ENCODE assay signal across 28 mouse cellular contexts in genomic region chr4:43421632-43422240, GRCm38 (mm10). TPM values are rescaled to one million over a fixed set of nuclear protein-coding genes. Genes with fewer than 3 reads are reported as not detected.
DNase-seq lines count a peak whose midpoint lies in the region; ATAC-seq and TF ChIP-seq lines count a peak whose summit lies in the region.
"Had no signal": no experiment of that assay in that cellular context is flagged by ENCODE, and none has a peak within 500 bp of the region (broad histone marks: within the 10 kb centered on the region; RNA-seq: fewer than 3 reads in every experiment).

No protein-coding gene starts in this region.

- peaks cover 30% of the 10 kb centered on the region for H3K4me1 ChIP-seq in midbrain, embryonic 10.5 days
- H3K4me1 ChIP-seq in midbrain, embryonic 15.5 days, result no peaks in the 10 kb centered on the region
- no peaks in the 10 kb centered on the region for H3K4me1 ChIP-seq in ES-Bruce4 (ENCODE audit: control insufficient read depth, insufficient read depth, low read length)
- H3K4me1 ChIP-seq in liver, embryonic 11.5 days (replicated peaks; ENCODE audit: control insufficient read depth, insufficient read depth, low read length), result peaks cover 9% of the 10 kb centered on the region; the same call in 1 of the 2 replicates
- peaks cover 18% of the 10 kb centered on the region for H3K4me1 ChIP-seq in intestine, embryonic 16.5 days (ENCODE audit: control insufficient read depth, insufficient read depth, low read length)

- DNase-seq in heart, adult 11 months, result peak; percentile 95
- DNase-seq in heart, postnatal 4 days, result no peak
- no peak for DNase-seq in midbrain, embryonic 10.5 days (ENCODE audit: low spot score)
- DNase-seq in liver, embryonic 11.5 days (ENCODE audit: low spot score), result no peak
- no peak for DNase-seq in spleen, postnatal 10 days (ENCODE audit: low spot score in 2 of 2)
- DNase-seq: adrenal gland, postnatal 14 days; B cell, adult 2 months; cerebellum, adult 2 months; cerebellum, postnatal 25 days; kidney, postnatal 4 days; layer of hippocampus, adult 9-11 months; right cerebral cortex, postnatal 14 days; thymus, postnatal 14 days had no signal

- H3K27ac ChIP-seq in midbrain, embryonic 10.5 days (replicated peaks), result 0 out of 2 replicates have a peak overlapping the region, but pooled peaks have one; percentile 28
- no peak overlapping the region for H3K27ac ChIP-seq in midbrain, embryonic 15.5 days
- no peak overlapping the region for H3K27ac ChIP-seq in ES-Bruce4 (ENCODE audit: insufficient read depth, low read length)
- no peak overlapping the region for H3K27ac ChIP-seq in liver, embryonic 11.5 days (ENCODE audit: low read depth, low read length)
- no peak overlapping the region for H3K27ac ChIP-seq in intestine, embryonic 16.5 days (ENCODE audit: low read length)
- H3K27ac ChIP-seq: embryonic facial prominence, embryonic 13.5 days; hindbrain, embryonic 10.5 days; kidney, embryonic 15.5 days had no signal

- peaks cover 56% of the 10 kb centered on the region for H3K27me3 ChIP-seq in midbrain, embryonic 10.5 days (ENCODE audit: low read depth, poor library complexity, severe bottlenecking)
- H3K27me3 ChIP-seq in midbrain, embryonic 15.5 days (replicated peaks), result peaks cover 27% of the 10 kb centered on the region
- H3K27me3 ChIP-seq in ES-Bruce4 (ENCODE audit: control insufficient read depth, insufficient read depth, low read length, poor library complexity, severe bottlenecking), result no peaks in the 10 kb centered on the region
- H3K27me3 ChIP-seq in liver, embryonic 11.5 days (replicated peaks; ENCODE audit: control insufficient read depth, insufficient read depth, low read length), result peaks cover 32% of the 10 kb centered on the region
- no peaks in the 10 kb centered on the region for H3K27me3 ChIP-seq in intestine, embryonic 16.5 days (replicated peaks; ENCODE audit: control insufficient read depth, insufficient read depth, low read length)

- TF ChIP-seq EP300 in ES-Bruce4 (IDR thresholded peaks at IDR 0.05; ENCODE audit: insufficient read depth, low read depth, low read length), result no peak

- TF ChIP-seq CTCF in ES-Bruce4 (IDR thresholded peaks at IDR 0.05; ENCODE audit: low read depth, low read length), result no peak

- peaks cover 58% of the 10 kb centered on the region for H3K36me3 ChIP-seq in midbrain, embryonic 10.5 days
- H3K36me3 ChIP-seq in midbrain, embryonic 15.5 days (replicated peaks), result peaks cover 58% of the 10 kb centered on the region
- 0 out of 2 replicates have a peak, but pooled peaks cover 3% of the 10 kb centered on the region for H3K36me3 ChIP-seq in ES-Bruce4 (ENCODE audit: control insufficient read depth, insufficient read depth, low read length, poor library complexity, severe bottlenecking)
- H3K36me3 ChIP-seq in liver, embryonic 11.5 days (ENCODE audit: control insufficient read depth, insufficient read depth, low read length), result 0 out of 2 replicates have a peak, but pooled peaks cover 6% of the 10 kb centered on the region
- H3K36me3 ChIP-seq in intestine, embryonic 16.5 days (ENCODE audit: control insufficient read depth, insufficient read depth, low read length), result peaks cover 36% of the 10 kb centered on the region

- ATAC-seq in midbrain, embryonic 15.5 days (replicated peaks), result no peak
- peak; percentile 48; the same call in 1 of the 2 replicates for ATAC-seq in liver, embryonic 11.5 days (replicated peaks; ENCODE audit: low FRiP score)
- ATAC-seq in intestine, embryonic 16.5 days, result no peak
- ATAC-seq: forebrain, embryonic 14.5 days; hindbrain, embryonic 16.5 days; intestine, postnatal 0 days; lung, postnatal 0 days; midbrain, embryonic 16.5 days had no signal

- no peak overlapping the region for H3K4me2 ChIP-seq in midbrain, embryonic 15.5 days
- H3K4me2 ChIP-seq in liver, embryonic 11.5 days, result no peak overlapping the region
- H3K4me2 ChIP-seq in intestine, embryonic 16.5 days (ENCODE audit: low read depth, low read length), result no peak overlapping the region
- H3K4me2 ChIP-seq: embryonic facial prominence, embryonic 13.5 days; kidney, embryonic 15.5 days had no signal

- TF ChIP-seq POLR2A in ES-Bruce4 (IDR thresholded peaks at IDR 0.05; ENCODE audit: insufficient read depth, low read length), result no peak

- no peak overlapping the region for H3K9ac ChIP-seq in midbrain, embryonic 15.5 days
- peak overlapping the region; percentile 12; the same call in 1 of the 2 replicates for H3K9ac ChIP-seq in ES-Bruce4 (ENCODE audit: low read depth, poor library complexity, severe bottlenecking)
- H3K9ac ChIP-seq in liver, embryonic 11.5 days (ENCODE audit: low read depth, low read length), result no peak overlapping the region
- H3K9ac ChIP-seq in intestine, embryonic 16.5 days (ENCODE audit: low read depth, low read length), result no peak overlapping the region
- H3K9ac ChIP-seq: embryonic facial prominence, embryonic 13.5 days; kidney, embryonic 15.5 days had no signal

- 79% methylated on average over 28 of the region's 28 CpGs for WGBS in midbrain, embryonic 10.5 days
- WGBS in midbrain, embryonic 15.5 days, result 80% methylated on average over 28 of the region's 28 CpGs
- 66% methylated on average over 28 of the region's 28 CpGs for WGBS in liver, embryonic 11.5 days
- WGBS in intestine, embryonic 16.5 days, result 78% methylated on average over 28 of the region's 28 CpGs

- H3K9me3 ChIP-seq in midbrain, embryonic 10.5 days (replicated peaks), result no peaks in the 10 kb centered on the region
- no peaks in the 10 kb centered on the region for H3K9me3 ChIP-seq in midbrain, embryonic 15.5 days
- no peaks in the 10 kb centered on the region for H3K9me3 ChIP-seq in ES-Bruce4 (replicated peaks; ENCODE audit: control insufficient read depth, insufficient read depth, low read length, poor library complexity, severe bottlenecking)
- no peaks in the 10 kb centered on the region for H3K9me3 ChIP-seq in liver, embryonic 11.5 days (ENCODE audit: control insufficient read depth, low read length)
- no peaks in the 10 kb centered on the region for H3K9me3 ChIP-seq in intestine, embryonic 16.5 days (ENCODE audit: control insufficient read depth, low read length)
- H3K9me3 ChIP-seq: embryonic facial prominence, embryonic 13.5 days; hindbrain, embryonic 10.5 days; kidney, embryonic 15.5 days had no signal

- H3K4me3 ChIP-seq in midbrain, embryonic 10.5 days, result no peak overlapping the region
- no peak overlapping the region for H3K4me3 ChIP-seq in midbrain, embryonic 15.5 days
- H3K4me3 ChIP-seq in ES-Bruce4 (ENCODE audit: low read depth, low read length), result peak overlapping the region; percentile 10
- H3K4me3 ChIP-seq in liver, embryonic 11.5 days (ENCODE audit: low read depth, low read length), result no peak overlapping the region
- H3K4me3 ChIP-seq in intestine, embryonic 16.5 days (ENCODE audit: low read length), result no peak overlapping the region
- H3K4me3 ChIP-seq: embryonic facial prominence, embryonic 13.5 days; hindbrain, embryonic 10.5 days; kidney, embryonic 15.5 days had no signal

RNA-seq across cellular contexts. Expression of gene Fam166b, which starts 7.2 kb away (rescaled TPM):
- not detected for total RNA-seq in heart, postnatal 4 days (2021)
- polyA plus RNA-seq in midbrain, embryonic 10.5 days (2016; fragmentation: Nextera tagmentation; extraction: Ambion mirVana), result 0.14 and 0.25 TPM in 2 replicates
- 0.52 and 1.7 TPM in 2 replicates for polyA plus RNA-seq in midbrain, embryonic 15.5 days (2015; fragmentation: Nextera tagmentation; extraction: Ambion mirVana)
- 2.1 and 2.4 TPM in 2 replicates for polyA plus RNA-seq in ES-Bruce4 (2011; ENCODE audit: insufficient read depth, insufficient read length, low read depth, missing spikeins)
- polyA plus RNA-seq in liver, embryonic 11.5 days (2014; fragmentation: Nextera tagmentation; extraction: Ambion mirVana), result not detected in 2 replicates
- polyA plus RNA-seq in intestine, embryonic 16.5 days (2015; fragmentation: Nextera tagmentation; extraction: Ambion mirVana), result 0.10 and 0.24 TPM in 2 replicates
- total RNA-seq: adrenal gland, postnatal 14 days; CH12.LX; gastrocnemius, postnatal 36 days; megakaryocyte progenitor cell, adult 5-6 weeks; neutrophil, adult 5-6 weeks had no signal

RNA-seq across cellular contexts. Expression of gene Tesk1, which starts 20.0 kb away (rescaled TPM):
- 10 to 100 TPM; 41.2 to 45.4 TPM for total RNA-seq in heart, postnatal 4 days (2021)
- 2.9 and 6.0 TPM in 2 replicates for polyA plus RNA-seq in midbrain, embryonic 10.5 days (2016; fragmentation: Nextera tagmentation; extraction: Ambion mirVana)
- polyA plus RNA-seq in midbrain, embryonic 15.5 days (2015; fragmentation: Nextera tagmentation; extraction: Ambion mirVana), result 16.7 and 17.1 TPM in 2 replicates
- 12.6 and 14.9 TPM in 2 replicates for polyA plus RNA-seq in ES-Bruce4 (2011; ENCODE audit: insufficient read depth, insufficient read length, low read depth, missing spikeins)
- 4.3 TPM in 2 replicates for polyA plus RNA-seq in liver, embryonic 11.5 days (2014; fragmentation: Nextera tagmentation; extraction: Ambion mirVana)
- polyA plus RNA-seq in intestine, embryonic 16.5 days (2015; fragmentation: Nextera tagmentation; extraction: Ambion mirVana), result 1.7 and 2.2 TPM in 2 replicates

RNA-seq across cellular contexts. Expression of gene Cd72, which starts 32.7 kb away (rescaled TPM):
- total RNA-seq in heart, postnatal 4 days (2021), result under 1 TPM; 0.56 to 0.69 TPM
- 1.4 and 1.8 TPM in 2 replicates for polyA plus RNA-seq in midbrain, embryonic 10.5 days (2016; fragmentation: Nextera tagmentation; extraction: Ambion mirVana)
- polyA plus RNA-seq in midbrain, embryonic 15.5 days (2015; fragmentation: Nextera tagmentation; extraction: Ambion mirVana), result 6.0 and 6.6 TPM in 2 replicates
- polyA plus RNA-seq in ES-Bruce4 (2011; ENCODE audit: insufficient read depth, insufficient read length, low read depth, missing spikeins), result not detected in 2 replicates
- polyA plus RNA-seq in liver, embryonic 11.5 days (2014; fragmentation: Nextera tagmentation; extraction: Ambion mirVana), result 1.2 and 1.3 TPM in 2 replicates
- 2.5 and 2.6 TPM in 2 replicates for polyA plus RNA-seq in intestine, embryonic 16.5 days (2015; fragmentation: Nextera tagmentation; extraction: Ambion mirVana)
- total RNA-seq: gastrocnemius, postnatal 36 days had no signal

RNA-seq across cellular contexts. Expression of gene Rusc2, which starts 40.0 kb away (rescaled TPM):
- total RNA-seq in heart, postnatal 4 days (2021), result 10 to 100 TPM; 39.5 to 41.2 TPM
- polyA plus RNA-seq in midbrain, embryonic 10.5 days (2016; fragmentation: Nextera tagmentation; extraction: Ambion mirVana), result 10.5 and 18.1 TPM in 2 replicates
- polyA plus RNA-seq in midbrain, embryonic 15.5 days (2015; fragmentation: Nextera tagmentation; extraction: Ambion mirVana), result 104 and 107 TPM in 2 replicates
- polyA plus RNA-seq in ES-Bruce4 (2011; ENCODE audit: insufficient read depth, insufficient read length, low read depth, missing spikeins), result 24.9 and 27.0 TPM in 2 replicates
- polyA plus RNA-seq in liver, embryonic 11.5 days (2014; fragmentation: Nextera tagmentation; extraction: Ambion mirVana), result 1.4 and 2.0 TPM in 2 replicates
- 11.8 and 13.0 TPM in 2 replicates for polyA plus RNA-seq in intestine, embryonic 16.5 days (2015; fragmentation: Nextera tagmentation; extraction: Ambion mirVana)
- total RNA-seq: CH12.LX had no signal
